Mouse (Mus musculus): ENCODE data around the gene Gdf10. TPM values are rescaled to one million over a fixed set of nuclear protein-coding genes. Genes with fewer than 3 reads are reported as not detected.

The Gdf10 gene
- polyA plus RNA-seq, 1 experiment, result 30.8 TPM

DNA sequence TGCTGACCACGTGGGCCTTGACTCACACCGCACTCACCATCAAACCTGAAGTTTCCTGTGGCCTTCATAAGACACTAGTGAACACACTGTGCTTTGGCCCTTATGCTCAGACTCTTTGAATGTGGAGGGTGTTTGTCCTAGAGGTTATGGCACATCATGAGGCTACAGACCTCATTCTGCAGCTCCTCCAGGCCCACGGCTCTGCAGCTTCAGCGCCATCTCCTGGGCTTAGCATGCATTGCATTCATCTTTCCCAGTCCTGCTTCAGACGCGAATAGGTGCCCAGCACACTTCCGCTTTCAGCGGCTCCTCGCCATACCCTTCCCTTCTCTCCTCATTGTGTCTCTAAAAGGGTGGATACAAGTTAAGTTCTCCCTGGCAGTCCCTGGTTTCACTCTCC lies 15.7 kb downstream of the Gdf10 start:
- DNase-seq (ENCODE audit: low read depth), result no peak

DNA sequence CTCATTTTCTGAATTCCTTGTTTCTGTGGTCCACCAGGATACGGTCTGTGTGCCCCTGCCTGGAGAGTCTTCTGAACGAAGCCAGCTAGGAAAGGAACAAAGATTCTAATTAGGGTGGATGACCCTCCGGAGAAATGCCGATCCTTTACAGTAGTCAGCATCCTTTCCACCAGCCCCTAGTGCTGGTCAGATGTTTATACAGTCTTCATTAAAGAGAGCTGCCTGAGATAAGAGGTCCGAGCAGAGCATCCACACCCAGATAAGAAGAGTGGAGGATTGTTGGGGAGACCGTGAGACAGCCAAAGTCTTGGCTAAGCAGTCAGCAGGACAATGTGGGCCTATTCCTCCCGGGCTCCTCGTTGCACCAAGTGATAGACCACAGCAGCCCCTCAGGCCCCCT lies 17.4 kb downstream of the Gdf10 start, which contains the start of gene Gdf2:
Gene Gdf2, plus strand, starts transcription at position 301 of the 400 bp plus-strand sequence.
- no peak for DNase-seq (ENCODE audit: low read depth)

DNA sequence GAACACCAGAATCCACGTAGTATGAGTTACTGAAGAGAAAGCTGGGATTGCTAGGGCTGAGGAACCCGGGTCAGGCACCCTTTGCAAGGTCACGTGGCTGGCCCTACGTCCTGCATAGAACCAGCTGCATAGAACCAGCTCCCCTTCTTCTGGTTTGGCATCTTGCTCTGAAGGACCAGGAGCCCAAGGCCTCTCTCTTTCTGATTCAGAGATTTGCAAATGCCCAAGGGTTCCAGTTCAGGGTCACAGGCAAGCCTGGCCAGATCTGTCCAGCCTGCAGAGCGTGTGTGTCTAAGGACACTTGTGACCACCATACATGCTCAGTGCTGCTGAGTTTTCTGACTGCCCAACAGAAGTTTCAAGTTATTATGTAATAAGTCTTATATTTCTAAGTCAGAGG lies 18.8 kb downstream of the Gdf10 start:
- no peak for DNase-seq (ENCODE audit: low read depth)

DNA sequence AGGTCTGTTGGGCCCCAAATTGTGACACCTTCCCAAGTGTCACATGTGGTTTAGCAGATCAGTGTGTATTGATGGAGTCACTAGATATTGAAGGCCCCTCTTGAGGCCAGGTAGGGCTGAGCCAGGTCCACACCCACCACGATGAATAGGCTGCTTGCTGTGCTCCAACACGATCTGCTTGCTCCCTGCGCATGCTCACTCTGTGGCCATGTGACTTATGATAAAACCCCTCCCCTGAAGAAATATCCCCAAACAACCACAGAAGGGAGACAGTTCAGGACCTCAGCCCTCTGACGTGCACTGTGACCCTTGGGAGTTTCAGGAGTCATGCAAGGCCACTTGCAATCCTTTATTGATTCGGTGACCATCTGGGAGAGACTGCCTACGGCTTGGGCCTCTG lies 22.7 kb downstream of the Gdf10 start:
- DNase-seq (ENCODE audit: low read depth), result no peak

DNA sequence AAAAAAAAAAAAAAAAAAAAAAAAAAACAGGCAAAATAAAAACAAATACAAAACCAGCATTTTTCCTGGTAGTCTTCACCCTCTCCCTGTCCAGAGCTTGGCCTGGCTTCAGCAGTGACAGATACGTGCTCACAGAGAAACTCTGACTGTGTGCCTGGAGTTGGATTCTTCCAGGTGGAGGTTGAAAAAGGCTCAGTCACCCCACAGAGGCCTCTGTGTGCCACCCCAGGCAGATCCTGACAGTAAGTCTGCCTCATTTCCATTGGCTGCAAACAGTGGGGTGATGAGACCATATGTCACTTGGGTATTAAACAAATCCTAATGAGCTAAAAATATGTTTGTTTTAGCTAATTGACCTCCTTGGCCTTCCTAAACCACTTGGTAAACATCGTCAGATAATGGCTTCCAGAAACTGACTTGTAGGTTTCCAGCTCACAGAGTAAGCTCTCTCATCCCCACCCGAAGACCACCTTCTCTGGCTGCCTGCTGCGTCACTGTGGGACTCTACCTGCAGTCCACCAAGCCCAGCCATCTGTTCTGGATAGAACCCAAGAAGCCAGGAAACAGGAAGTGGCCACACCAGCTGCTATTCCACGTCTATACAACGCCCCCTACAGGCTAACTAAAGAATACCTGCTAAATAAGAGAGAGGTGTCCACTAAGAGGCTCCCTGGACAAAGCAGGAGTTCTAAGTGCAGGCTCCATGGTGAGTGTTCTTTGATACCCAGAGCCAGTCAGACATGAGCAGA lies 29.0 kb downstream of the Gdf10 start:
- DNase-seq (ENCODE audit: low read depth), result no peak

DNA sequence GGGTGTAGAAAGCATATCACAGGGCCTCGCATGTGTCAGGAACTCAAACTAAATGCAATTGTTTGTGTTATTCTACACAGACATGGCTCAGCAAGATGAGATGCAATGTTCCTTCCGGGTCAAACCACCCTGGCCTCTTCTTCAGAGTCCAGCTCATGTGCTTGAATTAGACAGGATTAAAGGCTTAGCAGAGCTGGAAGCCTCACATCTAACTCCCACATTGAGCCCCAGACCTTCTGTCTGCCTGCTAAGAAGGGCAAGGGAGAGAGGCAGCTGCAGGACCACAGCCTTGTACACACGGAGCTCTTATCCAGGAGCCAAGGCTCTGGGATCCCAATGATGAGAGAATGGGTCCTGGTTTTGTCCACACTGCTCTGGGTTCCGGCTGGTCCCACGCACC lies 30.4 kb downstream of the Gdf10 start, which contains the start of gene Rbp3:
Gene Rbp3, plus strand, starts transcription at position 243 of the 400 bp plus-strand sequence.
- DNase-seq (ENCODE audit: low read depth), result no peak

DNA sequence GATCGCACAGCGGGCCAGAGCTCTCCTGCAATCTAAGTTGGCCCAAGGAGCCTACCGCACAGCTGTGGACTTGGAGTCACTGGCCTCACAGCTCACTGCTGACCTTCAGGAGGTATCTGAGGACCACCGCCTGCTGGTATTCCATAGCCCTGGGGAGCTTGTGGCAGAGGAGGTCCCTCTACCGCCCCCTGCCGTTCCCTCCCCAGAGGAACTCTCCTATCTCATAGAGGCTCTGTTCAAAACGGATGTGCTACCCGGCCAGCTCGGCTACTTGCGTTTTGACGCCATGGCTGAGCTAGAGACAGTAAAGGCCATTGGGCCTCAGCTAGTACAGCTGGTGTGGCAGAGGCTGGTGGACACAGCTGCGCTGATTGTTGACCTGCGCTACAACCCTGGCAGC lies 32.7 kb downstream of the Gdf10 start:
- DNase-seq (ENCODE audit: low read depth), result no peak

DNA sequence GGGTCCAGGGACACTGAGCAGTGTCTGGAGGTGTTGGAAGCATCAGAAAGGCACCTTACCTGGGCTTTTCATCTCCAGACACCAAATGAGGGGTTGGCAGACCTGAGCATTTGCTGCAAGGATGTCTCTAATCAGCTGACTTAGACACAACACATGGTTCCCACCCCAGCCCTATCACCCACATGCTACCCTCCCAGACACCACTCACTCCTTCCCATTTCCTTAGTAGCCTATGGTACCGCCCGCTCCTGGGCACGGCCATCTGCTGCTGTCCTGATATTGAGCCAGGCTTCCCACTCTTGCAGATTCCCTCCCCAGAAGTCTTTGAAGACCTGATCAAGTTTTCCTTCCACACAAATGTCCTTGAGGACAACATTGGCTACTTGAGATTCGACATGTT lies 34.8 kb downstream of the Gdf10 start:
- no peak for DNase-seq (ENCODE audit: low read depth)

DNA sequence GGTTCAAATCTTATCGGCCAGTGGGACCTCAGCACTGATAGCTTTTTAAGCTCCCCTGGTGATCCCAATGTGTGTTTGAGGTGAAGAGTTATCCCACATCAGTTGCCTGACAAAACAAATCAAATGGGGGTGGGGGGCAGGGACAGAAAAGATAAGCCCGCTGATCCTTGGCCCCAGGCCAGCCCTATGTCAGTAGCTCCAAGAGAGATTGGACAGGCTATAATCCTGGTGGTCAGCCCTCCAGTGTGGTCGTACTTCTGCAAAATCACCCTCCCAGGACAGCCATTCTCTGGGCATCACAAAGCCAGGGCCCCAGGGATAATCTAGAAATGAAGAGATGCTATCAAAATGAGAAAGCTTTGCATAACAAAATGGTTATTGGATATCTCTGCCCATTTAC lies 35.5 kb downstream of the Gdf10 start:
- no peak for DNase-seq (ENCODE audit: low read depth)

DNA sequence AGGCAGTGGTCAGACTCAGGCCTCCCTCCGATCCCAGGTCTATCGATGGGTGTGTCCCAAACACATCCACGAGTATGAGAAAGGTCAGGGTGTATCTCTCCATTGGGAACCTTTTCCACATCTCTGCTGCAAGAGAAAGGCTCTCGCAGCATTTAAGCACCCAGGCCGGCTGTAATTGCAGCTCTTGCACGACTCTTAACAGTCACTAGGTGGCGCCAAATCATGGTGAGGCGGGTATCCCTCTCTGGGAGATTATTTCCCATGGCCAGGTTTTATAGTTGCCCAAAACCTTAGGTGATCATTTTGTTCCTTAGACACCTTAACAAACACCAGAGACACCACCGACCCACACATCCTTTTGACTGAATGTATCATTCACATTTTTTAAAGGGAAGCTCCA lies 36.0 kb downstream of the Gdf10 start:
- DNase-seq (ENCODE audit: low read depth), result peak; percentile 4

DNA sequence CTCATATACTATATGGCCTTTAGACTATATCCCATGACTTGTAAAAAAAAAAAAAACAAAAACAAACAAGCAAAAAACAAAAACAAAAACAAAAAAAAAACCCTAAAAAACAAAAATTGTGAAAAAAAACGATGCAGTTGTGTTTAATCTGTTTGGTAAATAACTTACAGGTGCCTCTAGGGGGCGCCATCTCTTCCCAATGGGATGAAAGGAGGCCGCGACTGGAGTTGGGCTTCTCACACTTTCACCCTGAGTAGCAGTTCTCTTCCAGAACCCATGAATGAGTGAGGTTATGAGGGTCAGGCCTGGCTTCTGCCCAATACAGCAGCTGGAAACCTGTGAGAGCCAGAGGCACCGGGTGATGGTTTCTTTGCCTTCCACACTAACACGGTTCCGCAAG lies 42.3 kb downstream of the Gdf10 start:
- no peak for DNase-seq (ENCODE audit: low read depth)

DNA sequence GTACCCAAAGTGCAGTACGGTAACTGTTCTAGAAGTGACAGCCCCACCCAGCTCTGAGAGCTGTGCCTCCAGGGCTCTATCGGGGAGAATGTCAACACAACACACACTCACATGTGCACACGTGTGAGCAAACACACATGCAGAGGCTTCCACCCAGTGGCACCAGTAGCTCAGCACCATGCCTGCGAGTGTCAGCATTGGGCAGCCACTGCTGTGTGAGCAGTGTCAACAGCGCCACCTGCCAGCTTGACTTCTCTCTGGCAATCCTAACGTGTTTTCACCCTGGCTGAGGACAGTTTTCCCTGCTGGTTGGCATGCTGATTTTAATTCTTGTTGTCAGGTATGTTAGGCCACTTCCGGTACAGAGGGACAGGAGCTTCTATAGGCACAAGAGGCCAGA lies 49.3 kb downstream of the Gdf10 start:
- no peak for DNase-seq (ENCODE audit: low read depth)

DNA sequence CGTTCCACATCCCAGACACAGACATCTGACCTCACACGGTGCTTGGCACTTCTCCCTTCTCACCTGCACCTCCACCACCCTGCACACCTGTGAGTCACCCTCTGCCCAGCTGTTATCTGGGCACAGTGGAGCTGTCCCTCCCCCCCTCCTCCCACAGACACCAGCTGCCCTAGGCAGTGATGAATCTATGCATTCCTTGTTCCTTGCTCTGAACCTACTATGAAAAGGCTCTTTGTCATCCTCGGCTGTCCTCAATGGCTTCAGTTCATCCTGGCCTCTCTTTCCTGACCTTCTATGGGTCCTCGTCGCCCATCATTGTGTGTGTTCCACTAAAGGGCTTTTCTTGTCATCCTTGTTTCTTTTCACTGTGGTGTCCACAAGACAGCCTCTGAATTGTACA lies 51.4 kb downstream of the Gdf10 start:
- peak; percentile 6 for DNase-seq (ENCODE audit: low read depth)

DNA sequence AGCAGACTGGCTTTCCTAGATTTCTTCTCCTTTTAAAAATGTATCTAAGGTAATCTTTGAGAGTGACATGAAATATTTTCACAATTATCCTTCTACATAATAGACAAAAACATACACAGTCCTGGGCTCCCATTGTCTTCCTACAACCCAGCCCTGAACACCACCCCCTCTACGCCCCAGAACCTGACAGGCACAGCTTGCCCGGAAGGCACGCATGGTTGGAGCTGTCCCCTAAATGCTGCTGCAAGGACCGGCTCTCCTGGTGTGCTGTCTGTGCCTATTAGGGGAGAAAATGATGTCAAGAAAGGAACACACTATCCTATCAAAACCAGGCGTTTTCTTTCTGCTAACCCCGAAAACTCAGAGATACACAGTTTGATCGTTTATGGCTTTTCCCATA lies 54.4 kb downstream of the Gdf10 start:
- DNase-seq (ENCODE audit: low read depth), result no peak

DNA sequence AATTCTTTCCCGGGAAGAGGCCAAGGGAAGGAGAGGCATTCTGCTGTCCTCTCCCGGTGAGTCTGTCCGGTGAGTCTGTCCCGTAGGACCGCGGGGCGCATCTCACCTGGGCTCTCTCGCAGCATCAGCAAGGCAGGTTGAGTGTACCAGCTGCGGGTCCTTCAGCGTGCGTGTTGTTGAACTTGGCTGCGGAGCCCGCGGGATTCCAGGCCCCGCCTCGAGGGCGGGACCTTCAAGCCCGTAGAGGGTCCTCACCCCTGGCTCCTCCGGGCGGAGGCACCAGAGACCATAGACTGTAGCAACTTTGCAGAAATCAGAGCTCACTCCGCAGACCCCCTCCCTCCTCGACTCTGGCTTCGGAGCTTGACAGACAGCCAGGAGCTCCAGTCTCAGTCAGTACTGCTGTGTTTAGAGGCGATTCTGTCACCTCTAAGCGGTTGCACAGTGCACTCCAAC lies 55.2 kb downstream of the Gdf10 start, which contains the start of gene Zfp488:
Gene Zfp488, minus strand, starts transcription at position 161 of the 456 bp plus-strand sequence.
- DNase-seq (ENCODE audit: low read depth), result no peak

Other genes with a start within 250 kb of the Gdf10 start
- 0.04 and 0.16 TPM in 2 replicates for gene Gdf2, start 17.5 kb downstream of the Gdf10 start, polyA plus RNA-seq (2012; rRNA removed)
- not detected in 2 replicates for gene Rbp3, start 30.4 kb downstream of the Gdf10 start, polyA plus RNA-seq (2012; rRNA removed)
- gene Zfp488, start 55.2 kb downstream of the Gdf10 start, polyA plus RNA-seq (2012; rRNA removed), result 0.04 and 0.09 TPM in 2 replicates
- gene Gm30083, start 91.6 kb downstream of the Gdf10 start, polyA plus RNA-seq (2012; rRNA removed), result 0.13 TPM in 1 of 2 replicates, not detected in the other
- gene Gm5460, start 93.2 kb downstream of the Gdf10 start, polyA plus RNA-seq (2012; rRNA removed), result 1.9 and 2.0 TPM in 2 replicates
- gene Antxrl, start 129.1 kb downstream of the Gdf10 start, polyA plus RNA-seq (2012; rRNA removed), result 0.38 and 0.94 TPM in 2 replicates
- 4.7 and 5.8 TPM in 2 replicates for gene Anxa8, start 162.4 kb downstream of the Gdf10 start, polyA plus RNA-seq (2012; rRNA removed)
- gene A630023A22Rik, start 179.2 kb downstream of the Gdf10 start, polyA plus RNA-seq (2012; rRNA removed), result 0.11 and 0.53 TPM in 2 replicates
- gene Npy4r, start 228.9 kb downstream of the Gdf10 start, polyA plus RNA-seq (2012; rRNA removed), result 0.11 and 0.14 TPM in 2 replicates